Comparison of ENCODE assay signal across 8 mouse cellular contexts in the genomic region with DNA sequence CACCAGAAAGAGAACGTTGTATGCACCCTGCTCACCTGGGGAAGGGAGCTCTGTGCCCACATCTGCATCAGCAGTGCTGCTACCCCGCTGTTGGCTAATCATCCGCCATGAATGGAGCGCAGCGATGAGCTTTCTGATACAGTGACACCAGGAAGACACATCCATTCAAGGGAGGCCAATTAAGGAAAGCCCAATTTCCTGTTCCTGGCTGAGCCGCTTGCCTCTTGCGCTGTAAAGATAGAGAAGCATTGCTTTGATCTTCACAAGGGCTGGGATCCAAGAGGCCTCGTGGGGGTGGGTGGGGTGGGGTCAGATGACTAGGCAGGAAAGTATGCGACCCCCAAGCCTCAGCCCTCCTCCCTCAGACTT. TPM values are rescaled to one million over a fixed set of nuclear protein-coding genes. Genes with fewer than 3 reads are reported as not detected.
DNase-seq lines count a peak whose midpoint lies in the region; ATAC-seq and TF ChIP-seq lines count a peak whose summit lies in the region.

No protein-coding gene starts in this region.

- H3K27ac ChIP-seq in heart, postnatal 0 days (ENCODE audit: low read depth): peak overlapping the region; percentile 72
- peak overlapping the region; percentile 74 for H3K27ac ChIP-seq in forebrain, embryonic 15.5 days (replicated peaks)

- no peak for TF ChIP-seq EP300 in heart, postnatal 0 days (IDR thresholded peaks at IDR 0.05; ENCODE audit: low read depth)

- no peak for TF ChIP-seq CTCF in heart, postnatal 0 days (IDR thresholded peaks at IDR 0.05; ENCODE audit: low read depth)

- ATAC-seq in heart, postnatal 0 days (ENCODE audit: insufficient read depth, low read depth): no peak
- ATAC-seq in forebrain, embryonic 15.5 days (replicated peaks): no peak
- peak; percentile 52 for ATAC-seq in megakaryocyte progenitor cell, adult 5-6 weeks (replicated peaks; ENCODE audit: poor library complexity)

- 0 out of 2 replicates have a peak overlapping the region, but pooled peaks have one; percentile 1 for H3K9ac ChIP-seq in heart, postnatal 0 days (replicated peaks; ENCODE audit: low read depth, low read length)
- no peak overlapping the region for H3K9ac ChIP-seq in forebrain, embryonic 15.5 days (replicated peaks)

- H3K27me3 ChIP-seq in heart, postnatal 0 days (ENCODE audit: control insufficient read depth, insufficient read depth, low read length): no peaks in the 10 kb centered on the region
- H3K27me3 ChIP-seq in forebrain, embryonic 15.5 days: no peaks in the 10 kb centered on the region

- H3K4me2 ChIP-seq in heart, postnatal 0 days (ENCODE audit: low read depth, low read length): peak overlapping the region; percentile 2; the same call in 1 of the 2 replicates
- no peak overlapping the region for H3K4me2 ChIP-seq in forebrain, embryonic 15.5 days (replicated peaks)

- H3K4me1 ChIP-seq in heart, postnatal 0 days (ENCODE audit: control insufficient read depth, insufficient read depth): peaks cover 74% of the 10 kb centered on the region
- peaks cover 65% of the 10 kb centered on the region for H3K4me1 ChIP-seq in forebrain, embryonic 15.5 days

- no peaks in the 10 kb centered on the region for H3K9me3 ChIP-seq in heart, postnatal 0 days (replicated peaks; ENCODE audit: control insufficient read depth, low read length)
- no peaks in the 10 kb centered on the region for H3K9me3 ChIP-seq in forebrain, embryonic 15.5 days

- no peak overlapping the region for H3K4me3 ChIP-seq in heart, postnatal 0 days (ENCODE audit: low read depth, low read length)
- no peak overlapping the region for H3K4me3 ChIP-seq in forebrain, embryonic 15.5 days

- no peaks in the 10 kb centered on the region for H3K36me3 ChIP-seq in heart, postnatal 0 days (replicated peaks; ENCODE audit: control insufficient read depth, insufficient read depth, low read length)
- no peaks in the 10 kb centered on the region for H3K36me3 ChIP-seq in forebrain, embryonic 15.5 days

- DNase-seq in heart, postnatal 0 days (ENCODE audit: low spot score): no peak
- DNase-seq in heart, postnatal 10 days: no peak
- DNase-seq in MN1 (ENCODE audit: low spot score): peak; percentile 71
- no peak for DNase-seq in adrenal gland, postnatal 10 days
- DNase-seq in adrenal gland, postnatal 36 days: no peak
- no peak for DNase-seq in gastrocnemius, postnatal 14 days

- WGBS in heart, postnatal 0 days: 21% methylated on average over 9 of the region's 9 CpGs
- WGBS in forebrain, embryonic 15.5 days: 4% methylated on average over 9 of the region's 9 CpGs

- intact Hi-C loops in heart, postnatal 10 days (cut with DNase I): no loop called here
- intact Hi-C loops in gastrocnemius, postnatal 14 days (cut with DNase I; ENCODE audit: low total_unique reads): no loop called here

RNA-seq across cellular contexts. Expression of a gene that starts 55.8 kb away (rescaled TPM):
- 31.8 and 35.0 TPM in 2 replicates for total RNA-seq in heart, postnatal 0 days (2014; rRNA removed; ENCODE audit: low replicate concordance)
- polyA plus RNA-seq in heart, postnatal 0 days (2015; fragmentation: Nextera tagmentation; extraction: Ambion mirVana): 15.4 and 16.2 TPM in 2 replicates
- total RNA-seq in heart, postnatal 10 days (2021): 10 to 100 TPM; 37.2 to 42.1 TPM
- polyA plus RNA-seq in forebrain, embryonic 15.5 days (2015; fragmentation: Nextera tagmentation; extraction: Ambion mirVana): 48.8 and 52.9 TPM in 2 replicates
- 7.1 and 7.4 TPM in 2 replicates for total RNA-seq in megakaryocyte progenitor cell, adult 5-6 weeks (2015)
- 19.7 and 20.5 TPM in 2 replicates for total RNA-seq in megakaryocyte progenitor cell, adult 5-6 weeks (2017)
- total RNA-seq in adrenal gland, postnatal 10 days (2021): 10 to 100 TPM; 13.9 to 22.1 TPM
- 10 to 100 TPM; 13.9 to 18.7 TPM for total RNA-seq in adrenal gland, postnatal 36 days (2021)
- total RNA-seq in gastrocnemius, postnatal 14 days (2021): 1 to 10 TPM; 7.2 to 8.2 TPM
